Mouse (Mus musculus): ENCODE measurements around the gene Ccdc86. TPM values are rescaled to one million over a fixed set of nuclear protein-coding genes. Genes with fewer than 3 reads are reported as not detected.

Gene Ccdc86
- polyA plus RNA-seq (2015; fragmentation: Illumina TruSeq; extraction: RNeasy Lipid Tissue Mini Kit (QIAGEN cat#74804); ENCODE audit: low read depth, low replicate concordance), result 6.3 TPM

DNA sequence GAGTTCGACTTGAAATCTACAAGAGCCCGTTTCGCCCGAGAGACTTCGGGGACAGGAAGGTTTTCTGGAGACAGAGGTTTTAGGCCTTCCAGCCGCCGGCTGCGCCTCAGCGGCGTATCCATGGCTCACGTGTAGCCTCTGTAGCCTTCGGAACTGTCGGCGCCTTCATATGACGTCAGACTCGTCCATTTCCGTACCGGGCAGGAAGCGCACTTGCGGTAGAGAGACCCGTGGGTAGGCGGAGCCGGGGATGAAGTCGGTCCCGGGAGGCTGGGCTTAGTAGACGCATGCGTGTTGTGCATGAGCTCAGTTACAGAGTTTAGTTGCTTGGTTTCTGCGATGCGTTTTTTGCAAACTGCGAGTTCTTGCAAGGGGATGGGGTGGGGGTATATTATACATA lies at the start of gene Ccdc86:
Gene Ccdc86, minus strand, starts transcription at position 155 of the 400 bp plus-strand sequence.

DNA sequence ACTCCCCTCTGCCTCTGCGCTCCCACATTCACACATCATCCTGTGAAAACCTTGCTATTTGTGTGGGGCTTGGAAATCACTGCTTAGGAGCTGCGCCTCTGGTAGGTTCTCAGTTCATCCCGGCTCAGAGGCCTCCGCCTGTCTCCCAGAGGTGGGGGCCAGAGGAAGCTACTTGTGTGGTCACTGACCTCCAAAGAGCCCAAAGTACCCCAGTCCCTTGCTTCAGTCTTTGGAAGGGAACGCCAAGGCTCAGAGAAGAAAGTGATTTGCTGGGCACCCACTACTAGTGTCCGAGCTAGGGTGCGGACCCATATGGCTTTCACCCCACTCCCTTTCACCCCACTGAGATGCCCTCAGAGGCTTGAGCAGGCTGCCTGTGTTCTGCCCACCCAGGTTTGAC lies 44.1 kb upstream of the Ccdc86 start, which contains the start of gene Ms4a15:
Gene Ms4a15, minus strand, starts transcription at position 101 of the 400 bp plus-strand sequence.

DNA sequence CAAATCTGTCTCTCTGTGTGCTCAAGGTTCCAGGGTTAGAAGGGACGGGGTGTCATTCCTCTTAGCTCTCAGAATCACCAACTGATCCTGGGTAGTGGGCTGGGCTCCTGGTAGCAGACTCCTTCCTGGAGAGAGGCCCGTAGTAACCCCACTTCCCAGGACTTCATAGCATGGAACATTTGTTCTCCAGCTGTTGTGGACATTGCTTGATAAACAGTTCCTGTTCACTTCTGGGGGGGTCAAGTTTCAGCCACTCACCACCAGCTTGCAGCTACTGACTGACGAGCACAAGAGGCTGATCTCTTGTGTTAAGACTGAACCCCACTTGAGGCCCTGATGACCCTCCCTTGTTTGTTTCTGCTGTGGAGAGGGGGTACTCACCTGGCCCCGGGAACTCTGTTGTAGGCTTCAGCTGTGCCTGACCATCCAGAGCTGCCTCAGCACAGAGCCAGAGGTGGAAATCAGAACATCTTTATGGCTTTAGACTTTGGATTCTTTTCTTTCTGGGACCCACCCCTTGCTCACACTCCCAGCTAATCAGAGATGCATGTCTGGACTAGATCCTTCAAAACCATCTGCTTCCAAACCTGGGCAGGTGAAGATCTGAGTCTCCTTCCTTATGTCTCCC lies 25.3 kb upstream of the Ccdc86 start, which contains the start of gene Ms4a10:
Gene Ms4a10, minus strand, starts transcription at position 433 of the 628 bp plus-strand sequence.

DNA sequence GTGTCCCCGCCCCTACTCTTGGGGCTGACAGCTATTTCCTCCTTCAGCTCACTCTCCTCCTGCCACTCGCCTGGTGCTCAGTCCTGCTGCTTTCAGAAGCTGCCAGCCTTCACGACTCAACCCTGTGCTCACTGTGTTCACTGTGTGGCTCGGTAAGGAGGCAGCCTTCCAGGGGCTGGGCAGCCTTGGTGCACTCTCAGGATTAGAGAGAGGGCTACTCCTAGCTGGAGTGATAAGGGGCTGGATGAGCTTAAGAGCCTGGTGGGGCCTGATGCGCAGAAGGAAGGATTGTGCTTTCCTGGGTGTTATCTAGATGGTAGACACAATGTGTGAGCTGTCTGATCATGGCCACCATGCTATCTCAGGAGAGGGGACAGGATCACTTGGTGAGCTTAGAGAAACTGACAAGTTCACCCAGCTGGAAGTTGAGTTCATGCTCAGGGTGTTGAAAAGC lies 11.9 kb downstream of the Ccdc86 start, which contains the start of gene Ptgdr2:
Gene Ptgdr2, plus strand, starts transcription at position 51 of the 454 bp plus-strand sequence.

DNA sequence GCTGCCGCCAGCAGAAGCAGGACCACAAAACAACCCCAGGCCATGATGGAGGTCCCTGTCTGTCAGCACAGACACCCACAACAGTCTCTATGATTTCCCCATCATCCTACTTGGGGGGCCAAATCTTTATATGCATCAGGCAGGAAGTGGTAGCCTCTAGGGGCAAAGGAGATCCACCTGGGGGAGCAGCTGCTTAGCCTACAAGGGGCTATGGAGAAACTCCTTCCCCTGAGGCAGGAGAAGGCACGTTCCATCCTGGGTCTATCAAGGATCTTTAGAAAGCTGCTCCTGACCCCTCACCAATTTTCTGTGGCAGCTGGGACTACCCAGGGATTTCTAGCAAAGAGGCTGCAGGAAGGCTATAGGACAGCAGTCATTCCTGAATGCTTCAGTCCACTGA lies 28.5 kb downstream of the Ccdc86 start, which contains the start of gene Zp1:
Gene Zp1, minus strand, starts transcription at position 101 of the 400 bp plus-strand sequence.

DNA sequence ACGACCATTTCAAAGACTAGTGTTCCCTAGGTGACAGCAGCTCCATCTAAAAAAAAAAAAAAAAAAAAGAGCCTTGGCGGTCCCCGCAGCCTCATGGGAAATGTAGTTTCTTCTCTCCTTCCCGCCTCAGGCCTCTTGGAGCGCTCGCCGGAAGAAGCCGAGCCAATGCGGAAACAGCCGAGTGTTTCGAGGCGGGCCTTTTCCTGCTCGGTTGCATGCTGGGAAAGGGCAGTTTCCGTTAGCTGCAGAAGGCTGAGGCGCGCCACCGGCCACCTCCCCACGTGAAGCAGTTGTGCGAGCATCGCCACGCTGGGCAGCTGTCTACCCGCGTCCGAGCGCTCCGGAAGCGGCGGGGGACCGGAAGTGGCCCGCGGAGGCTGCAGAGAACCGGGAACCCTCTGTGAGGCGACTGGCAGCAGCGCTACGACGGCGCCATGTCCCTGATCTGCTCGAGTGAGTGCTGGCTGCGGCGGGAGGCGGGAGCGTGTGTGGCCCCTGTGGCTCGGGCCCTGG lies 54.0 kb downstream of the Ccdc86 start, which contains the start of gene Prpf19:
Gene Prpf19, plus strand, starts transcription at position 216 of the 513 bp plus-strand sequence.

Other genes with a start within 250 kb of the Ccdc86 start
- gene Cd5, start 210.3 kb downstream of the Ccdc86 start, polyA plus RNA-seq (2015; fragmentation: Illumina TruSeq; extraction: RNeasy Lipid Tissue Mini Kit (QIAGEN cat#74804); ENCODE audit: low read depth, low replicate concordance), result 0.19 TPM
- 3.3 TPM for gene Cd6, start 119.2 kb downstream of the Ccdc86 start, polyA plus RNA-seq (2015; fragmentation: Illumina TruSeq; extraction: RNeasy Lipid Tissue Mini Kit (QIAGEN cat#74804); ENCODE audit: low read depth, low replicate concordance)
- 1.3 TPM for gene Slc15a3, start 109.5 kb downstream of the Ccdc86 start, polyA plus RNA-seq (2015; fragmentation: Illumina TruSeq; extraction: RNeasy Lipid Tissue Mini Kit (QIAGEN cat#74804); ENCODE audit: low read depth, low replicate concordance)
- 126 TPM for gene Tmem132a, start 79.3 kb downstream of the Ccdc86 start, polyA plus RNA-seq (2015; fragmentation: Illumina TruSeq; extraction: RNeasy Lipid Tissue Mini Kit (QIAGEN cat#74804); ENCODE audit: low read depth, low replicate concordance)
- 42.7 TPM for gene Tmem109, start 67.3 kb downstream of the Ccdc86 start, polyA plus RNA-seq (2015; fragmentation: Illumina TruSeq; extraction: RNeasy Lipid Tissue Mini Kit (QIAGEN cat#74804); ENCODE audit: low read depth, low replicate concordance)
- gene Prpf19, start 54.0 kb downstream of the Ccdc86 start, polyA plus RNA-seq (2015; fragmentation: Illumina TruSeq; extraction: RNeasy Lipid Tissue Mini Kit (QIAGEN cat#74804); ENCODE audit: low read depth, low replicate concordance), result 231 TPM
- gene Zp1, start 28.6 kb downstream of the Ccdc86 start, polyA plus RNA-seq (2015; fragmentation: Illumina TruSeq; extraction: RNeasy Lipid Tissue Mini Kit (QIAGEN cat#74804); ENCODE audit: low read depth, low replicate concordance), result not detected
- gene Ptgdr2, start 12.1 kb downstream of the Ccdc86 start, polyA plus RNA-seq (2015; fragmentation: Illumina TruSeq; extraction: RNeasy Lipid Tissue Mini Kit (QIAGEN cat#74804); ENCODE audit: low read depth, low replicate concordance), result not detected
- gene Ms4a10, start 25.4 kb upstream of the Ccdc86 start, polyA plus RNA-seq (2015; fragmentation: Illumina TruSeq; extraction: RNeasy Lipid Tissue Mini Kit (QIAGEN cat#74804); ENCODE audit: low read depth, low replicate concordance), result not detected
- not detected for gene Ms4a15, start 44.0 kb upstream of the Ccdc86 start, polyA plus RNA-seq (2015; fragmentation: Illumina TruSeq; extraction: RNeasy Lipid Tissue Mini Kit (QIAGEN cat#74804); ENCODE audit: low read depth, low replicate concordance)
- not detected for gene Ms4a18, start 68.8 kb upstream of the Ccdc86 start, polyA plus RNA-seq (2015; fragmentation: Illumina TruSeq; extraction: RNeasy Lipid Tissue Mini Kit (QIAGEN cat#74804); ENCODE audit: low read depth, low replicate concordance)
- gene Ms4a8a, start 131.8 kb upstream of the Ccdc86 start, polyA plus RNA-seq (2015; fragmentation: Illumina TruSeq; extraction: RNeasy Lipid Tissue Mini Kit (QIAGEN cat#74804); ENCODE audit: low read depth, low replicate concordance), result not detected
- gene 1700017D01Rik, start 181.6 kb upstream of the Ccdc86 start, polyA plus RNA-seq (2015; fragmentation: Illumina TruSeq; extraction: RNeasy Lipid Tissue Mini Kit (QIAGEN cat#74804); ENCODE audit: low read depth, low replicate concordance), result not detected
- not detected for gene 1700025F22Rik, start 216.1 kb upstream of the Ccdc86 start, polyA plus RNA-seq (2015; fragmentation: Illumina TruSeq; extraction: RNeasy Lipid Tissue Mini Kit (QIAGEN cat#74804); ENCODE audit: low read depth, low replicate concordance)
- not detected for gene Ms4a13, start 247.5 kb upstream of the Ccdc86 start, polyA plus RNA-seq (2015; fragmentation: Illumina TruSeq; extraction: RNeasy Lipid Tissue Mini Kit (QIAGEN cat#74804); ENCODE audit: low read depth, low replicate concordance)

Measured in brain, adult 10 weeks (tissue).